Mouse (Mus musculus) hindbrain, embryonic 11.5 days (tissue): ENCODE data around the gene Got2. TPM values are rescaled to one million over a fixed set of nuclear protein-coding genes. Genes with fewer than 3 reads are reported as not detected.
"Not testable (repeated sequence)": the region's sequence is repeated elsewhere in the genome, so short reads cannot be mapped to it uniquely, and the experiment has no call there.

Experiments used
- ATAC-seq: fragments of 200-750 bp; cut with Nextera tagmentation; 2 replicates; pipeline ENCODE4 v1.8.0; 2017; ENCODE audit warnings: mild to moderate bottlenecking, moderate TSS enrichment, moderate library complexity; ENCODE audit not compliant: low FRiP score
- DNase-seq: peaks from one replicate; pipeline ENCODE4 v3.0.0-alpha.2; 2015; ENCODE audit warnings: low spot score
- H3K27ac ChIP-seq: fragments of 300-500 bp; sonication (generic); 2 replicates; pipeline ENCODE4 v1.5.1; 2014; ENCODE audit warnings: mild to moderate bottlenecking, low read depth, low read length
- H3K27me3 ChIP-seq: fragments of 300-500 bp; sonication (generic); 2 replicates; pipeline ENCODE4 v1.6.1; 2014; ENCODE audit warnings: mild to moderate bottlenecking, low read length, moderate library complexity, mixed read lengths; ENCODE audit not compliant: control insufficient read depth, insufficient read depth
- H3K36me3 ChIP-seq: fragments of 300-500 bp; sonication (generic); 2 replicates; pipeline ENCODE4 v1.6.1; 2014; ENCODE audit warnings: mild to moderate bottlenecking, low read length, moderate library complexity, mixed read lengths; ENCODE audit not compliant: control insufficient read depth, insufficient read depth
- H3K4me1 ChIP-seq: fragments of 300-500 bp; sonication (generic); replicated peaks from 2 replicates; pipeline ENCODE4 v1.6.1; 2014; ENCODE audit warnings: low read length, mixed read lengths; ENCODE audit not compliant: control insufficient read depth, insufficient read depth
- H3K4me2 ChIP-seq: fragments of 300-500 bp; sonication (generic); replicated peaks from 2 replicates; pipeline ENCODE4 v1.6.1; 2014; ENCODE audit warnings: mild to moderate bottlenecking, low read depth, low read length
- H3K4me3 ChIP-seq: fragments of 300-500 bp; sonication (generic); 2 replicates; pipeline ENCODE4 v1.5.1; 2014; ENCODE audit warnings: low read depth, low read length
- H3K9ac ChIP-seq: fragments of 300-500 bp; sonication (generic); 2 replicates; pipeline ENCODE4 v1.6.1; 2014; ENCODE audit warnings: low read depth, low read length
- H3K9me3 ChIP-seq: fragments of 300-500 bp; sonication (generic); 2 replicates; pipeline ENCODE4 v1.6.1; 2016; ENCODE audit warnings: low read length; ENCODE audit not compliant: control insufficient read depth
- WGBS: fragments of 180-500 bp; shearing (Covaris S2); extraction: QIAGEN DNeasy Blood & Tissue Kit; methylation state at CpG from one replicate; pipeline ENCODE4 v1.1.7; 2014; 5-methylcytosine and 5-hydroxymethylcytosine counted together
- polyA plus RNA-seq: library from polyadenylated mRNA; unstranded; fragments of >200 nt; fragmentation: Nextera tagmentation; extraction: Ambion mirVana; gene quantifications from 2 replicates; pipeline ENCODE4 v1.2.1, GENCODE M21; 2014

The Got2 gene
- polyA plus RNA-seq, 1 experiment from 2014 or later, result 84.8 TPM

- ATAC-seq (no peak), DNase-seq (no peak)
- Histone ChIP-seq H3K4me3 (no peak overlapping the region), H3K4me2 (no peak overlapping the region), H3K36me3 (0 out of 2 replicates have a peak, but pooled peaks cover 3% of the 10 kb centered on the region), H3K4me1 (no peaks in the 10 kb centered on the region), H3K9ac (no peak overlapping the region), H3K27ac (no peak overlapping the region), H3K27me3 (no peaks in the 10 kb centered on the region), H3K9me3 (no peaks in the 10 kb centered on the region)
- WGBS, result 99% methylated on average over 4 of the region's 4 CpGs
Measured at GRCm38 (mm10) chr8:95839289-95839688, 49.1 kb downstream of the Got2 start.

- WGBS, result 94% methylated on average over 10 of the region's 10 CpGs
- H3K27me3 ChIP-seq, result no peaks in the 10 kb centered on the region
- H3K4me2 ChIP-seq, result no peak overlapping the region
- H3K27ac ChIP-seq, result no peak overlapping the region
- ATAC-seq (no peak), DNase-seq (no peak)
- H3K9me3 ChIP-seq, result no peaks in the 10 kb centered on the region
- 0 out of 2 replicates have a peak, but pooled peaks cover 2% of the 10 kb centered on the region for H3K4me1 ChIP-seq
- no peak overlapping the region for H3K9ac ChIP-seq
- H3K4me3 ChIP-seq, result no peak overlapping the region
- 0 out of 2 replicates have a peak, but pooled peaks cover 3% of the 10 kb centered on the region for H3K36me3 ChIP-seq
Measured at GRCm38 (mm10) chr8:95837266-95837665, 51.1 kb downstream of the Got2 start.

GRCm38 (mm10) chr8:95835891-95836290 lies 52.5 kb downstream of the Got2 start:
- Histone ChIP-seq H3K4me3 (no peak overlapping the region), H3K27ac (no peak overlapping the region), H3K36me3 (0 out of 2 replicates have a peak, but pooled peaks cover 3% of the 10 kb centered on the region), H3K4me1 (0 out of 2 replicates have a peak, but pooled peaks cover 2% of the 10 kb centered on the region), H3K9me3 (no peaks in the 10 kb centered on the region), H3K4me2 (no peak overlapping the region), H3K27me3 (no peaks in the 10 kb centered on the region), H3K9ac (no peak overlapping the region)
- DNase-seq (no peak), ATAC-seq (no peak)
- WGBS, result 71% methylated on average over 4 of the region's 4 CpGs

GRCm38 (mm10) chr8:95833435-95833984 lies 54.8 kb downstream of the Got2 start:
- peak overlapping the region; percentile 30 for H3K4me2 ChIP-seq
- under 1% methylated on average over 16 of the region's 16 CpGs for WGBS
- H3K4me3 ChIP-seq, result peak overlapping the region; percentile 10
- H3K9ac ChIP-seq, result peak overlapping the region; percentile 1; the same call in 1 of the 2 replicates
- 0 out of 2 replicates have a peak, but pooled peaks cover 3% of the 10 kb centered on the region for H3K36me3 ChIP-seq
- no peaks in the 10 kb centered on the region for H3K9me3 ChIP-seq
- no peak overlapping the region for H3K27ac ChIP-seq
- H3K4me1 ChIP-seq, result 0 out of 2 replicates have a peak, but pooled peaks cover 2% of the 10 kb centered on the region
- ATAC-seq (peak; percentile 77), DNase-seq (peak; percentile 50)
- H3K27me3 ChIP-seq, result no peaks in the 10 kb centered on the region

- H3K27me3 ChIP-seq, result no peaks in the 10 kb centered on the region
- H3K9me3 ChIP-seq, result no peaks in the 10 kb centered on the region
- WGBS, result 15% methylated on average over 16 of the region's 16 CpGs
- peak overlapping the region; percentile 10 for H3K4me3 ChIP-seq
- peak overlapping the region; percentile 1; the same call in 1 of the 2 replicates for H3K9ac ChIP-seq
- DNase-seq (peak; percentile 94), ATAC-seq (peak; percentile 63)
- H3K4me2 ChIP-seq, result peak overlapping the region; percentile 30
- 0 out of 2 replicates have a peak, but pooled peaks cover 2% of the 10 kb centered on the region for H3K4me1 ChIP-seq
- H3K36me3 ChIP-seq, result 0 out of 2 replicates have a peak, but pooled peaks cover 3% of the 10 kb centered on the region
- no peak overlapping the region for H3K27ac ChIP-seq
Measured at GRCm38 (mm10) chr8:95832603-95833434, 55.5 kb downstream of the Got2 start.

- Histone ChIP-seq H3K36me3 (no peaks in the 10 kb centered on the region), H3K4me2 (no peak overlapping the region), H3K27ac (no peak overlapping the region), H3K4me1 (0 out of 2 replicates have a peak, but pooled peaks cover 2% of the 10 kb centered on the region), H3K4me3 (no peak overlapping the region), H3K9me3 (no peaks in the 10 kb centered on the region), H3K27me3 (no peaks in the 10 kb centered on the region), H3K9ac (no peak overlapping the region)
- ATAC-seq, result no peak
- 81% methylated on average over 3 of the region's 3 CpGs for WGBS
- DNase-seq, result no peak
Measured at GRCm38 (mm10) chr8:95830144-95830543, 58.2 kb downstream of the Got2 start.

- not testable (repeated sequence) for H3K9me3 ChIP-seq, H3K4me3 ChIP-seq, H3K9ac ChIP-seq, H3K4me2 ChIP-seq, H3K4me1 ChIP-seq, DNase-seq, H3K36me3 ChIP-seq, ATAC-seq, H3K27me3 ChIP-seq, H3K27ac ChIP-seq
- 68% methylated on average over 25 of the region's 25 CpGs for WGBS
Measured at GRCm38 (mm10) chr8:95825162-95825561, 63.2 kb downstream of the Got2 start, which contains the start of gene Sap18b. Gene Sap18b (plus strand): TSS chr8:95825346.

- H3K27ac ChIP-seq, result no peak overlapping the region
- H3K4me3 ChIP-seq, result no peak overlapping the region
- H3K9me3 ChIP-seq, result no peaks in the 10 kb centered on the region
- no peak for ATAC-seq
- 87% methylated on average over 3 of the region's 3 CpGs for WGBS
- no peaks in the 10 kb centered on the region for H3K27me3 ChIP-seq
- no peaks in the 10 kb centered on the region for H3K4me1 ChIP-seq
- no peak overlapping the region for H3K9ac ChIP-seq
- no peaks in the 10 kb centered on the region for H3K36me3 ChIP-seq
- DNase-seq, result no peak
- no peak overlapping the region for H3K4me2 ChIP-seq
Measured at GRCm38 (mm10) chr8:95822699-95823098, 65.6 kb downstream of the Got2 start.
